Mouse (Mus musculus): Measurements from ENCODE around the gene Rfx7. TPM values are rescaled to one million over a fixed set of nuclear protein-coding genes. Genes with fewer than 3 reads are reported as not detected.

The Rfx7 gene
- polyA plus RNA-seq, 1 experiment from 2014 or later = 16.2 TPM

GRCm38 (mm10) chr9:72643651-72644417 is 111.8 kb downstream of the Rfx7 start:
- H3K4me2 ChIP-seq = no peak overlapping the region
- no peaks in the 10 kb centered on the region for H3K9me3 ChIP-seq (replicated peaks)
- H3K9ac ChIP-seq = peak overlapping the region; percentile 41; the same call in 1 of the 2 replicates
- H3K4me3 ChIP-seq = no peak overlapping the region
- peaks cover 36% of the 10 kb centered on the region for H3K4me1 ChIP-seq
- H3K27ac ChIP-seq = peak overlapping the region; percentile 73
- WGBS = 94% methylated on average over 6 of the region's 6 CpGs
- ATAC-seq = no peak
- no peaks in the 10 kb centered on the region for H3K36me3 ChIP-seq (ENCODE audit: poor library complexity, severe bottlenecking)
- H3K27me3 ChIP-seq = no peaks in the 10 kb centered on the region

- H3K9me3 ChIP-seq (replicated peaks) = no peaks in the 10 kb centered on the region
- peaks cover 29% of the 10 kb centered on the region for H3K4me1 ChIP-seq
- no peak overlapping the region for H3K4me3 ChIP-seq
- peak overlapping the region; percentile 73 for H3K27ac ChIP-seq
- peak overlapping the region; percentile 41; the same call in 1 of the 2 replicates for H3K9ac ChIP-seq
- no peak overlapping the region for H3K4me2 ChIP-seq
- no peak for ATAC-seq
- H3K27me3 ChIP-seq = no peaks in the 10 kb centered on the region
- no peaks in the 10 kb centered on the region for H3K36me3 ChIP-seq (ENCODE audit: poor library complexity, severe bottlenecking)
- WGBS = 28% methylated on average over 6 of the region's 6 CpGs
Measured at GRCm38 (mm10) chr9:72644418-72645110, 112.5 kb downstream of the Rfx7 start.

GRCm38 (mm10) chr9:72649781-72650180 is 117.7 kb downstream of the Rfx7 start:
- 69% methylated on average over 2 of the region's 2 CpGs for WGBS
- ATAC-seq = no peak
- no peak overlapping the region for H3K9ac ChIP-seq

GRCm38 (mm10) chr9:72652961-72653360 is 120.9 kb downstream of the Rfx7 start:
- ATAC-seq = peak; percentile 67
- H3K4me3 ChIP-seq = no peak overlapping the region
- H3K27me3 ChIP-seq = no peaks in the 10 kb centered on the region
- no peak overlapping the region for H3K4me2 ChIP-seq
- peaks cover 14% of the 10 kb centered on the region for H3K4me1 ChIP-seq
- no peaks in the 10 kb centered on the region for H3K36me3 ChIP-seq (ENCODE audit: poor library complexity, severe bottlenecking)
- no peak overlapping the region for H3K9ac ChIP-seq
- no peaks in the 10 kb centered on the region for H3K9me3 ChIP-seq (replicated peaks)
- H3K27ac ChIP-seq = no peak overlapping the region
- WGBS = 9% methylated on average over 8 of the region's 8 CpGs

More at GRCm38 (mm10) chr9:72649781-72650180, 117.7 kb downstream of the Rfx7 start:
- no peak overlapping the region for H3K4me2 ChIP-seq
- H3K36me3 ChIP-seq (ENCODE audit: poor library complexity, severe bottlenecking) = no peaks in the 10 kb centered on the region
- no peak overlapping the region for H3K4me3 ChIP-seq
- H3K4me1 ChIP-seq = peaks cover 11% of the 10 kb centered on the region
- H3K27me3 ChIP-seq = no peaks in the 10 kb centered on the region
- no peak overlapping the region for H3K27ac ChIP-seq
- H3K9me3 ChIP-seq (replicated peaks) = no peaks in the 10 kb centered on the region

- peaks cover 14% of the 10 kb centered on the region for H3K4me1 ChIP-seq
Measured at GRCm38 (mm10) chr9:72653533-72653932, 121.5 kb downstream of the Rfx7 start.

GRCm38 (mm10) chr9:72654593-72655242 is 122.7 kb downstream of the Rfx7 start:
- H3K27me3 ChIP-seq = no peaks in the 10 kb centered on the region
- H3K27ac ChIP-seq = no peak overlapping the region
- ATAC-seq = no peak
- H3K36me3 ChIP-seq (ENCODE audit: poor library complexity, severe bottlenecking) = no peaks in the 10 kb centered on the region
- no peak overlapping the region for H3K4me2 ChIP-seq
- no peak overlapping the region for H3K9ac ChIP-seq
- no peak overlapping the region for H3K4me3 ChIP-seq
- peaks cover 14% of the 10 kb centered on the region for H3K4me1 ChIP-seq
- 61% methylated on average over 6 of the region's 6 CpGs for WGBS
- H3K9me3 ChIP-seq (replicated peaks) = no peaks in the 10 kb centered on the region

More at GRCm38 (mm10) chr9:72653533-72653932, 121.5 kb downstream of the Rfx7 start:
- H3K4me2 ChIP-seq = no peak overlapping the region
- no peak for ATAC-seq
- no peaks in the 10 kb centered on the region for H3K36me3 ChIP-seq (ENCODE audit: poor library complexity, severe bottlenecking)
- WGBS = 47% methylated on average over 4 of the region's 4 CpGs
- H3K4me3 ChIP-seq = no peak overlapping the region
- H3K27ac ChIP-seq = no peak overlapping the region
- no peaks in the 10 kb centered on the region for H3K27me3 ChIP-seq
- H3K9me3 ChIP-seq (replicated peaks) = no peaks in the 10 kb centered on the region
- H3K9ac ChIP-seq = no peak overlapping the region

- ATAC-seq = no peak
- no peaks in the 10 kb centered on the region for H3K36me3 ChIP-seq (ENCODE audit: poor library complexity, severe bottlenecking)
- H3K9ac ChIP-seq = no peak overlapping the region
- H3K9me3 ChIP-seq (replicated peaks) = no peaks in the 10 kb centered on the region
- H3K4me2 ChIP-seq = no peak overlapping the region
- no peak overlapping the region for H3K4me3 ChIP-seq
- H3K4me1 ChIP-seq = peaks cover 15% of the 10 kb centered on the region
- H3K27ac ChIP-seq = no peak overlapping the region
- no peaks in the 10 kb centered on the region for H3K27me3 ChIP-seq
- WGBS = 72% methylated on average over 5 of the region's 5 CpGs
Measured at GRCm38 (mm10) chr9:72655602-72656001, 123.6 kb downstream of the Rfx7 start.

- 30% methylated on average over 4 of the region's 4 CpGs for WGBS
- ATAC-seq = no peak
- H3K27me3 ChIP-seq = no peaks in the 10 kb centered on the region
Measured at GRCm38 (mm10) chr9:72656491-72656890, 124.5 kb downstream of the Rfx7 start.

GRCm38 (mm10) chr9:72656940-72657339 is 124.9 kb downstream of the Rfx7 start:
- Histone ChIP-seq H3K4me2 (no peak overlapping the region), H3K9me3 (replicated peaks) (no peaks in the 10 kb centered on the region), H3K9ac (no peak overlapping the region), H3K4me1 (peaks cover 25% of the 10 kb centered on the region), H3K36me3 (ENCODE audit: poor library complexity, severe bottlenecking) (no peaks in the 10 kb centered on the region), H3K27ac (no peak overlapping the region), H3K4me3 (no peak overlapping the region), H3K27me3 (no peaks in the 10 kb centered on the region)
- ATAC-seq = no peak
- 18% methylated on average over 3 of the region's 3 CpGs for WGBS

More at GRCm38 (mm10) chr9:72656491-72656890, 124.5 kb downstream of the Rfx7 start:
- Histone ChIP-seq H3K4me1 (peaks cover 24% of the 10 kb centered on the region), H3K9me3 (replicated peaks) (no peaks in the 10 kb centered on the region), H3K36me3 (ENCODE audit: poor library complexity, severe bottlenecking) (no peaks in the 10 kb centered on the region), H3K27ac (no peak overlapping the region), H3K4me2 (no peak overlapping the region), H3K4me3 (no peak overlapping the region), H3K9ac (no peak overlapping the region)

- Histone ChIP-seq H3K36me3 (ENCODE audit: poor library complexity, severe bottlenecking) (no peaks in the 10 kb centered on the region), H3K4me1 (peaks cover 24% of the 10 kb centered on the region), H3K9ac (no peak overlapping the region), H3K27me3 (no peaks in the 10 kb centered on the region), H3K4me3 (no peak overlapping the region), H3K9me3 (replicated peaks) (no peaks in the 10 kb centered on the region), H3K27ac (no peak overlapping the region), H3K4me2 (no peak overlapping the region)
- WGBS = 67% methylated on average over 1 of the region's 1 CpGs
- ATAC-seq = no peak
Measured at GRCm38 (mm10) chr9:72657694-72658093, 125.7 kb downstream of the Rfx7 start.

- Histone ChIP-seq H3K9ac (no peak overlapping the region), H3K27ac (no peak overlapping the region), H3K4me3 (no peak overlapping the region), H3K4me2 (no peak overlapping the region), H3K4me1 (peaks cover 30% of the 10 kb centered on the region), H3K9me3 (replicated peaks) (no peaks in the 10 kb centered on the region), H3K36me3 (ENCODE audit: poor library complexity, severe bottlenecking) (no peaks in the 10 kb centered on the region), H3K27me3 (no peaks in the 10 kb centered on the region)
- 69% methylated on average over 4 of the region's 4 CpGs for WGBS
- ATAC-seq = no peak
Measured at GRCm38 (mm10) chr9:72660139-72660538, 128.1 kb downstream of the Rfx7 start.

- Histone ChIP-seq H3K36me3 (ENCODE audit: poor library complexity, severe bottlenecking) (peaks cover 6% of the 10 kb centered on the region), H3K9ac (0 out of 2 replicates have a peak overlapping the region, but pooled peaks have one; percentile 14), H3K27me3 (no peaks in the 10 kb centered on the region), H3K9me3 (replicated peaks) (no peaks in the 10 kb centered on the region), H3K4me2 (no peak overlapping the region), H3K4me3 (no peak overlapping the region), H3K27ac (peak overlapping the region; percentile 99), H3K4me1 (peaks cover 38% of the 10 kb centered on the region)
- 37% methylated on average over 1 of the region's 1 CpGs for WGBS
- ATAC-seq = no peak
Measured at GRCm38 (mm10) chr9:72660911-72661310, 128.9 kb downstream of the Rfx7 start.

Data from forebrain, embryonic 13.5 days (tissue).